Mouse (Mus musculus): Measurements from ENCODE around the gene Pip5k1c. TPM values are rescaled to one million over a fixed set of nuclear protein-coding genes. Genes with fewer than 3 reads are reported as not detected.

The Pip5k1c gene
- total and polyA plus RNA-seq, 2 experiments, result 7.4 to 30.1 TPM

DNA sequence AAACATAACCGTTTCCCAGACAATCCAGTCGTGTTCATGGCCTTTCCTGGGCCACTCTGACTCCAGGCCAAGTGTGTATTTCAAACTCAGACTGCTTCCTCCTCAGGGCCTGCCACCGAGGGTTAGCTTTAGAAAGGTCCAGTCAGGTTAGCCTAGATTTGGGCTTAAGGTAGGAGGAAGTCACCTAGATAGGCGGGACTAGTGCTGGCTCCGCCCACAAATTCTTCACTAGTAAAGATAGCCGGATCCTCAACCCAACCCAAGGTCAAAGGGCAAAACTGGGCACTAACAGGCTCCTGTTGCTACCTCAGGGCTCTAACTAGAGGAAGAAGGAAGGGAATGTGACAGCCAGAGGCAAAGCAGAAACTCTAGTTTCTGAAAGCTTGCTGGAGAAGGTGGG, 6.2 kb upstream of the Pip5k1c start:
- Histone ChIP-seq H3K27me3 (ENCODE audit: control insufficient read depth, insufficient read depth, low read length) (no peaks in the 10 kb centered on the region), H3K4me3 (ENCODE audit: insufficient read depth, low read depth, low read length) (no peak overlapping the region), H3K4me1 (ENCODE audit: control insufficient read depth, insufficient read depth, low read length) (peaks cover 24% of the 10 kb centered on the region), H3K79me2 (ENCODE audit: control insufficient read depth, insufficient read depth, low read length) (peaks cover 19% of the 10 kb centered on the region; the same call in 1 of the 2 replicates), H3K36me3 (ENCODE audit: control insufficient read depth, insufficient read depth, low read length) (no peaks in the 10 kb centered on the region), H3K9ac (ENCODE audit: low read depth, low read length) (no peak overlapping the region), H3K27ac (replicated peaks; ENCODE audit: insufficient read depth, low read depth, low read length) (peak overlapping the region; percentile 5; the same call in 1 of the 2 replicates)
- WGBS, result 13% methylated on average over 6 of the region's 6 CpGs
- peak; percentile 86 for DNase-seq (ENCODE audit: extremely low read depth, low read depth, low spot score)
- TF ChIP-seq POLR2A (IDR thresholded peaks at IDR 0.05; ENCODE audit: extremely low read depth, insufficient read depth, low read length) (no peak), CTCF (IDR thresholded peaks at IDR 0.05; ENCODE audit: low read depth, low read length) (no peak)

DNA sequence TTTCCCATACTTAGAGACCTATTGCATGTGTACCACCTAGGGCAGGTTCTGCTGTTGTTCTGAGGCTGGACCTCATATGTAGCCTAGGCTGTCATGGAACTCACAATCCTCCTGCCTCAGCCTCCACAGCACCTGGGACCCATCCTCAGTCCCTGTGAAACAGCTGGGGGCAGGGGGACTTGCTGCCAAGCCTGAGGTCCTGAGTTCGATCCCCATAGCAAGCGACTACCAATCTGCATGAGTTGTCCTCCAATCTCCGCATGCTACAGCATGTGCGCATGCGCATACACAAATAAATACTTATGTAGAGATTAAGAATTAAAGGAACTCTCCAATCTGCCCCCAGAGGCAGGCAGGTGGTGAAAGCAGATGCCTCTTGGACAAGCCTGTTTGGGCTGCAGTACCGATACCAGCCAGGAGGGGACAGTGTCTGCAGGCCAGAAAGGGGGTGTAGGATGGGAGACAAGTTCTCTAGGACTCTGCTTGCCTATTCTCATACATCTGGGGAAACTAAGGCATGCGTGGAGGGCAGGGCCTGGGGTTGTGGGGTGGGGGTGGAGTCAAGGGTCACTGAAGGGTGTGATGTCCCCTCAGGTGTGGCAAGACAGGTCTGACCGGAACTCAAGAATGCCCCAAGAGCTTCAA, 5.1 kb upstream of the Pip5k1c start:
- H3K9ac ChIP-seq (ENCODE audit: low read depth, low read length), result no peak overlapping the region
- H3K27me3 ChIP-seq (ENCODE audit: control insufficient read depth, insufficient read depth, low read length), result no peaks in the 10 kb centered on the region
- peaks cover 24% of the 10 kb centered on the region for H3K4me1 ChIP-seq (ENCODE audit: control insufficient read depth, insufficient read depth, low read length)
- H3K4me3 ChIP-seq (ENCODE audit: insufficient read depth, low read depth, low read length), result no peak overlapping the region
- no peak overlapping the region for H3K27ac ChIP-seq (replicated peaks; ENCODE audit: insufficient read depth, low read depth, low read length)
- no peaks in the 10 kb centered on the region for H3K36me3 ChIP-seq (ENCODE audit: control insufficient read depth, insufficient read depth, low read length)
- 77% methylated on average over 8 of the region's 8 CpGs for WGBS
- DNase-seq (ENCODE audit: extremely low read depth, low read depth, low spot score), result no peak
- H3K79me2 ChIP-seq (ENCODE audit: control insufficient read depth, insufficient read depth, low read length), result peaks cover 19% of the 10 kb centered on the region; the same call in 1 of the 2 replicates
- no peak for TF ChIP-seq POLR2A (IDR thresholded peaks at IDR 0.05; ENCODE audit: extremely low read depth, insufficient read depth, low read length)
- peak; percentile 88 for TF ChIP-seq CTCF (IDR thresholded peaks at IDR 0.05; ENCODE audit: low read depth, low read length)

DNA sequence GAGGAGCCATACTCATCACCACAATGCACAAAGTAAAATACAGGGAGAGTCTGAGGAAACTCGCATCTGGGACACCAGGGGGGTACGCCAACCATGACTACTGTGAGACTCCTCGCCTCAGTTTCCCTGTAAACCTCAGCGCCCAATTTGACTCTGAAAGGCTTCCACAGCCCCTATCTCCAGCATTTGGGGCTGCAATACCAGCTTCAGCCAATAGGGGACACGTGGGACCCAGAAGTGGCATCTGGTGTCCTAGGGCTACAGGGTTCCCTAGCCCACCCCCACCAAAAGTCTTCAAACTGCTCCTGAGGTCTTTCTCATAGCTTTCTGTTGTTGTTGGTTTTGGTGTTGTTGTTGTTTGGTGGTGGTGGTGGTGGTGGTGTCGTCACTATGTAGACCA, 4.2 kb upstream of the Pip5k1c start:
- WGBS, result 61% methylated on average over 6 of the region's 6 CpGs

DNA sequence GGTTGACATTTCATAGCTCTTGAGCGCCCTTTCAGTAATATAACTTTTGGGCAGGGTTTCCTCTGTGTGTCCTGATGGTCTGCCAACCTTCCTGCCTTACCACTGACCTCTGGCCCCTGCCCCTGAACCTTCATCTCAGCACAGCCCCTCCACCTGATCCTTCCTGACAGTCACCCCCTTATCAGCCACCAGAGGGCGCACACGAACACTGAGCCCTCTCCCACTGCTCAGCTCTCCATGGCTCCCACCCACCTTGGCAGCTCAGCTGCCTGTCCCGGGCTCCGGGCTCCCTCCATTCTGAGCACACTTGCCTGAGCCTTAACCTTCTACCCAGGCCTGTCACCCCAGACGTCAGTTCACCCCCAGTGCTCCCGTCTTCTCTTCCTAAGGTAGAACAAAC, 3.5 kb upstream of the Pip5k1c start:
- DNase-seq (ENCODE audit: extremely low read depth, low read depth, low spot score), result peak; percentile 66
- peak overlapping the region; percentile 11; the same call in 1 of the 2 replicates for H3K4me3 ChIP-seq (ENCODE audit: insufficient read depth, low read depth, low read length)

More for the DNA sequence above, 4.2 kb upstream of the Pip5k1c start:
- no peak for DNase-seq (ENCODE audit: extremely low read depth, low read depth, low spot score)
- Histone ChIP-seq H3K4me3 (ENCODE audit: insufficient read depth, low read depth, low read length) (no peak overlapping the region), H3K27ac (replicated peaks; ENCODE audit: insufficient read depth, low read depth, low read length) (no peak overlapping the region), H3K9ac (ENCODE audit: low read depth, low read length) (no peak overlapping the region), H3K27me3 (ENCODE audit: control insufficient read depth, insufficient read depth, low read length) (no peaks in the 10 kb centered on the region), H3K79me2 (ENCODE audit: control insufficient read depth, insufficient read depth, low read length) (peaks cover 25% of the 10 kb centered on the region; the same call in 1 of the 2 replicates), H3K36me3 (ENCODE audit: control insufficient read depth, insufficient read depth, low read length) (no peaks in the 10 kb centered on the region), H3K4me1 (ENCODE audit: control insufficient read depth, insufficient read depth, low read length) (peaks cover 27% of the 10 kb centered on the region)
- TF ChIP-seq POLR2A (IDR thresholded peaks at IDR 0.05; ENCODE audit: extremely low read depth, insufficient read depth, low read length) (no peak), CTCF (IDR thresholded peaks at IDR 0.05; ENCODE audit: low read depth, low read length) (peak; percentile 69)

DNA sequence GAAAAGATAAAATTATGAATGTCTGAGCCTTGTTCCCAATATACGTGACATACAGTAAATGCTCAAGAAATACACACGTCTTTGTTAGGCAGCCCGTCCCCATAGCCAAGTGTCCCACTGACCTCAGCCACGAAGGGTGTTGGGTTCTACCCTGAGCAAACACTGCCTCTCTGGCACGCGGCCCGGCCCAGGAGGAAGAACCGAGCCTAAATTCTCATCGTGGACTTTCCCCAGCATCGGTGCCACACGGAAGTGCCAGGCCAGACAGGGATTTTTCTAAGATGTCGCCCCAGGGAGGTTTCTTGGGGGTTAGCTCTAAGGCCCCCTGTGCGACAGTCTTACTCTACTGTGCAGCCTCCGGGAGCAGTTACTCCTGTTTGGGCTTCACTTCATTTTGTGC, 3.0 kb upstream of the Pip5k1c start:
- DNase-seq (ENCODE audit: extremely low read depth, low read depth, low spot score), result peak; percentile 89

More for the DNA sequence above, 3.5 kb upstream of the Pip5k1c start:
- Histone ChIP-seq H3K36me3 (ENCODE audit: control insufficient read depth, insufficient read depth, low read length) (no peaks in the 10 kb centered on the region), H3K27me3 (ENCODE audit: control insufficient read depth, insufficient read depth, low read length) (no peaks in the 10 kb centered on the region), H3K4me1 (ENCODE audit: control insufficient read depth, insufficient read depth, low read length) (peaks cover 31% of the 10 kb centered on the region), H3K79me2 (ENCODE audit: control insufficient read depth, insufficient read depth, low read length) (peaks cover 31% of the 10 kb centered on the region; the same call in 1 of the 2 replicates), H3K9ac (ENCODE audit: low read depth, low read length) (peak overlapping the region; percentile 7; the same call in 1 of the 2 replicates), H3K27ac (replicated peaks; ENCODE audit: insufficient read depth, low read depth, low read length) (peak overlapping the region; percentile 57)
- WGBS, result under 1% methylated on average over 7 of the region's 7 CpGs
- TF ChIP-seq CTCF (IDR thresholded peaks at IDR 0.05; ENCODE audit: low read depth, low read length), result peak; percentile 95
- no peak for TF ChIP-seq POLR2A (IDR thresholded peaks at IDR 0.05; ENCODE audit: extremely low read depth, insufficient read depth, low read length)

More for the DNA sequence above, 3.0 kb upstream of the Pip5k1c start:
- peaks cover 31% of the 10 kb centered on the region for H3K4me1 ChIP-seq (ENCODE audit: control insufficient read depth, insufficient read depth, low read length)
- no peaks in the 10 kb centered on the region for H3K36me3 ChIP-seq (ENCODE audit: control insufficient read depth, insufficient read depth, low read length)
- H3K79me2 ChIP-seq (ENCODE audit: control insufficient read depth, insufficient read depth, low read length), result peaks cover 37% of the 10 kb centered on the region; the same call in 1 of the 2 replicates
- no peaks in the 10 kb centered on the region for H3K27me3 ChIP-seq (ENCODE audit: control insufficient read depth, insufficient read depth, low read length)
- 0 out of 2 replicates have a peak overlapping the region, but pooled peaks have one; percentile 12 for H3K9ac ChIP-seq (ENCODE audit: low read depth, low read length)
- H3K27ac ChIP-seq (replicated peaks; ENCODE audit: insufficient read depth, low read depth, low read length), result peak overlapping the region; percentile 85
- 18% methylated on average over 14 of the region's 14 CpGs for WGBS
- TF ChIP-seq POLR2A (IDR thresholded peaks at IDR 0.05; ENCODE audit: extremely low read depth, insufficient read depth, low read length) (no peak), CTCF (IDR thresholded peaks at IDR 0.05; ENCODE audit: low read depth, low read length) (no peak)
- H3K4me3 ChIP-seq (ENCODE audit: insufficient read depth, low read depth, low read length), result peak overlapping the region; percentile 67; the same call in 1 of the 2 replicates

Measured in liver, adult 2 months (tissue).